Comparison of ENCODE assay signal across 8 mouse cellular contexts in the genomic region with DNA sequence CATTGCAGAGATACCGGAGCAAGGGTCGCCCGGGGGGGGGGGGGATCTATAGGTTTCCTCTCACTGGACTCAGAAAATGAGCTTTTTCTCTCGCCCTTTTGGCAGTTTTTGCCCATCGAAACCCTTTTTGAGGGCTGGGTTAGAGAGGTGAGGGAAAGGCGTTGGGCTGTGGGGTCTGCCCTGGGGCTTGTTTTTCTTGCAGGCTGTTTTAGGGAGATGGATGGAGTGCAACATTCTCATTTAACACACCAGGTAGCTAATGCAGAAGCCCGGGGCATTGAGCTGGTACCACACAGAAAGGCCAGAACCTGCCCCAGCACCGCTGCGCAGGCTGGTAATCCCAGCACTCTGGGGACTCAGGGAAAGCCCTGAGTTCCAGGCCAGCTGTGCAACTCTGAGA. TPM values are rescaled to one million over a fixed set of nuclear protein-coding genes. Genes with fewer than 3 reads are reported as not detected.
A peak's percentile ranks its signal among the peaks of the same experiment; 100 is the strongest.
DNase-seq lines count a peak whose midpoint lies in the region; ATAC-seq and TF ChIP-seq lines count a peak whose summit lies in the region.

No protein-coding gene starts in this region.

- no peak for TF ChIP-seq POLR2A in small intestine, adult 2 months (IDR thresholded peaks at IDR 0.05; ENCODE audit: low read depth, low read length)

- WGBS in heart, embryonic 13.5 days, result 27% methylated on average over 9 of the region's 9 CpGs
- WGBS in forebrain, embryonic 14.5 days, result 35% methylated on average over 9 of the region's 9 CpGs
- WGBS in limb, embryonic 10.5 days, result 15% methylated on average over 9 of the region's 9 CpGs
- 32% methylated on average over 9 of the region's 9 CpGs for WGBS in small intestine, adult 2 months

- peak overlapping the region; percentile 84 for H3K27ac ChIP-seq in heart, embryonic 13.5 days (replicated peaks)
- peak overlapping the region; percentile 90 for H3K27ac ChIP-seq in forebrain, embryonic 14.5 days (ENCODE audit: low read depth, low read length)
- H3K27ac ChIP-seq in limb, embryonic 10.5 days, result peak overlapping the region; percentile 89
- H3K27ac ChIP-seq in small intestine, adult 2 months (ENCODE audit: insufficient read depth, low read depth, low read length), result no peak overlapping the region

- no peak for ATAC-seq in heart, embryonic 13.5 days (ENCODE audit: extremely low read depth, insufficient number of reproducible peaks, low FRiP score, low TSS enrichment)
- no peak for ATAC-seq in forebrain, embryonic 14.5 days
- no peak for ATAC-seq in monocyte, adult 5-6 weeks (replicated peaks; ENCODE audit: insufficient number of reproducible peaks, low FRiP score, low TSS enrichment, poor library complexity, severe bottlenecking)

- H3K4me2 ChIP-seq in heart, embryonic 13.5 days, result peak overlapping the region; percentile 65
- H3K4me2 ChIP-seq in forebrain, embryonic 14.5 days (ENCODE audit: low read length), result peak overlapping the region; percentile 49

- H3K27me3 ChIP-seq in heart, embryonic 13.5 days (replicated peaks), result peaks cover 11% of the 10 kb centered on the region
- H3K27me3 ChIP-seq in forebrain, embryonic 14.5 days (replicated peaks; ENCODE audit: control insufficient read depth, insufficient read depth, low read length), result no peaks in the 10 kb centered on the region
- peaks cover 89% of the 10 kb centered on the region for H3K27me3 ChIP-seq in limb, embryonic 10.5 days (ENCODE audit: low read depth, poor library complexity, severe bottlenecking)
- no peaks in the 10 kb centered on the region; the same call in 1 of the 2 replicates for H3K27me3 ChIP-seq in small intestine, adult 2 months (ENCODE audit: control insufficient read depth, insufficient read depth, low read length)

- peak overlapping the region; percentile 79 for H3K9ac ChIP-seq in heart, embryonic 13.5 days
- peak overlapping the region; percentile 55 for H3K9ac ChIP-seq in forebrain, embryonic 14.5 days (ENCODE audit: low read length)

- peaks cover 27% of the 10 kb centered on the region for H3K36me3 ChIP-seq in heart, embryonic 13.5 days
- peaks cover 25% of the 10 kb centered on the region for H3K36me3 ChIP-seq in forebrain, embryonic 14.5 days (ENCODE audit: control insufficient read depth, insufficient read depth, low read length)
- H3K36me3 ChIP-seq in limb, embryonic 10.5 days, result peaks cover 29% of the 10 kb centered on the region
- H3K36me3 ChIP-seq in small intestine, adult 2 months (ENCODE audit: control insufficient read depth, insufficient read depth, low read length), result peaks cover 4% of the 10 kb centered on the region; the same call in 1 of the 2 replicates

- DNase-seq in heart, postnatal 14 days, result no peak
- peak; percentile 8 for DNase-seq in NIH3T3 (ENCODE audit: low read depth)
- DNase-seq in forebrain, embryonic 14.5 days (ENCODE audit: low spot score), result no peak
- DNase-seq in limb, embryonic 10.5 days (ENCODE audit: low spot score), result peak; percentile 45
- DNase-seq in ovary, postnatal 14 days (ENCODE audit: low spot score), result no peak

- H3K4me3 ChIP-seq in heart, embryonic 13.5 days, result peak overlapping the region; percentile 68
- peak overlapping the region; percentile 50 for H3K4me3 ChIP-seq in forebrain, embryonic 14.5 days (ENCODE audit: low read depth, low read length)
- H3K4me3 ChIP-seq in limb, embryonic 10.5 days, result peak overlapping the region; percentile 62
- H3K4me3 ChIP-seq in small intestine, adult 2 months (ENCODE audit: low read depth, low read length), result peak overlapping the region; percentile 76

- H3K4me1 ChIP-seq in heart, embryonic 13.5 days, result peaks cover 9% of the 10 kb centered on the region
- peaks cover 5% of the 10 kb centered on the region; the same call in 1 of the 2 replicates for H3K4me1 ChIP-seq in forebrain, embryonic 14.5 days (ENCODE audit: control insufficient read depth, insufficient read depth, low read length)
- peaks cover 15% of the 10 kb centered on the region for H3K4me1 ChIP-seq in limb, embryonic 10.5 days
- no peaks in the 10 kb centered on the region for H3K4me1 ChIP-seq in small intestine, adult 2 months (ENCODE audit: control insufficient read depth, insufficient read depth, insufficient read length, low read length)

- H3K9me3 ChIP-seq in heart, embryonic 13.5 days, result no peaks in the 10 kb centered on the region
- no peaks in the 10 kb centered on the region for H3K9me3 ChIP-seq in forebrain, embryonic 14.5 days (replicated peaks; ENCODE audit: control insufficient read depth, low read length)
- no peaks in the 10 kb centered on the region for H3K9me3 ChIP-seq in limb, embryonic 10.5 days (replicated peaks)

- intact Hi-C loops in heart, postnatal 14 days (cut with DNase I), result loop anchor here (5.0 to 10.0 kb wide), 4 partner anchors 60 to 902 kb away; a partner anchor contains a TSS

- TF ChIP-seq CTCF in small intestine, adult 2 months (IDR thresholded peaks at IDR 0.05; ENCODE audit: extremely low read depth, insufficient read length, insufficient replicate concordance, low read depth, low read length), result no peak

RNA-seq across cellular contexts. Expression of a gene that starts 0.6 kb away (rescaled TPM):
- 491 and 494 TPM in 2 replicates for polyA plus RNA-seq in heart, embryonic 13.5 days (2015; fragmentation: Nextera tagmentation; extraction: Ambion mirVana)
- total RNA-seq in heart, postnatal 14 days (2021), result 100 to 1,000 TPM; 111 to 115 TPM
- polyA plus RNA-seq in forebrain, embryonic 14.5 days (2014; fragmentation: Nextera tagmentation; extraction: Ambion mirVana), result 1,111 and 1,161 TPM in 2 replicates
- 590 and 710 TPM in 2 replicates for polyA plus RNA-seq in limb, embryonic 10.5 days (2016; fragmentation: Nextera tagmentation; extraction: Ambion mirVana)
- polyA plus RNA-seq in small intestine, adult 2 months (2012; rRNA removed), result 27.7 and 33.1 TPM in 2 replicates
- 0.29 to 1.1 TPM (median 0.29 TPM) in 3 replicates for total RNA-seq in monocyte, adult 5-6 weeks (2017)

Comparison
In these comparisons a context has a peak if more than half of its experiments do, and no peak if none do; other contexts are left out.
1. DNase-seq: peak in NIH3T3 (single experiment) and limb, embryonic 10.5 days (single experiment); none in heart, postnatal 14 days (0 of 2), forebrain, embryonic 14.5 days (single experiment) and ovary, postnatal 14 days (single experiment).
2. RNA of a gene that starts 0.6 kb away (polyA plus RNA-seq): 1,111 to 1,161 TPM in forebrain, embryonic 14.5 days, 590 to 710 TPM in limb, embryonic 10.5 days and 491 to 494 TPM in heart, embryonic 13.5 days; 27.7 to 33.1 TPM in small intestine, adult 2 months; every median in the first group is over 10 times any median in the second.
3. Peak in every context shown above with its lines, with median percentiles within 50 percentile points of each other: H3K4me3 ChIP-seq.